Mouse (Mus musculus) adrenal gland, adult 8-10 months (tissue): ENCODE data around the gene Sergef. TPM values are rescaled to one million over a fixed set of nuclear protein-coding genes. Genes with fewer than 3 reads are reported as not detected.

ENCODE experiments used
- DNase-seq: peaks from one replicate; pipeline ENCODE4 v3.0.0; 2022
- total RNA-seq, 4 experiments: library from RNA; stranded (reverse); gene quantifications; 2 replicates each; pipeline ENCODE4 v1.2.4; 2022

Gene Sergef
- total RNA-seq, 4 experiments from 2014 or later: 29.2 to 47.3 (median 37.2) TPM

GRCm38 (mm10) chr7:46401371-46402180 lies 238.0 kb downstream of the Sergef start:
- no peak for DNase-seq

- DNase-seq: no peak
Observed at GRCm38 (mm10) chr7:46400346-46400745, 239.3 kb downstream of the Sergef start.

GRCm38 (mm10) chr7:46399676-46400075 lies 239.9 kb downstream of the Sergef start:
- DNase-seq: no peak

GRCm38 (mm10) chr7:46398612-46399011 lies 241.0 kb downstream of the Sergef start:
- DNase-seq: no peak

- no peak for DNase-seq
Observed at GRCm38 (mm10) chr7:46397732-46398333, 241.8 kb downstream of the Sergef start.

GRCm38 (mm10) chr7:46396928-46397731 lies 242.5 kb downstream of the Sergef start:
- DNase-seq: no peak

- DNase-seq: peak; percentile 61
Observed at GRCm38 (mm10) chr7:46396231-46396927, 243.2 kb downstream of the Sergef start, which contains the start of gene Kcnc1. Gene Kcnc1, plus strand, starts transcription at chr7:46396497.

GRCm38 (mm10) chr7:46395571-46395970 lies 244.0 kb downstream of the Sergef start:
- DNase-seq: no peak

GRCm38 (mm10) chr7:46394933-46395332 lies 244.7 kb downstream of the Sergef start:
- DNase-seq: no peak

GRCm38 (mm10) chr7:46393718-46394511 lies 245.7 kb downstream of the Sergef start:
- no peak for DNase-seq

Other genes with a start within 250 kb of the Sergef start
- under 1 TPM; 0.70 to 0.87 (median 0.77) TPM for gene Kcnc1, start 243.3 kb downstream of the Sergef start, total RNA-seq
- not detected for gene Tph1, start 32.7 kb upstream of the Sergef start, total RNA-seq
- 10 to 100 TPM in 2 of 4 experiments, 1 to 10 TPM in 2; 6.4 to 12.4 (median 10.2) TPM for gene Saal1, start 70.9 kb upstream of the Sergef start, total RNA-seq
- gene Saa3, start 75.9 kb upstream of the Sergef start, total RNA-seq: 1 to 10 TPM; 1.1 to 7.4 (median 4.6) TPM
- not detected for gene Saa4, start 92.8 kb upstream of the Sergef start, total RNA-seq
- gene Saa1, start 103.2 kb upstream of the Sergef start, total RNA-seq: not detected
- not detected for gene Saa2, start 112.0 kb upstream of the Sergef start, total RNA-seq
- 10 to 100 TPM; 26.4 to 40.6 (median 34.7) TPM for gene Hps5, start 156.3 kb upstream of the Sergef start, total RNA-seq
- gene Gtf2h1, start 156.3 kb upstream of the Sergef start, total RNA-seq: 10 to 100 TPM; 32.0 to 41.3 (median 39.0) TPM
- 100 to 1,000 TPM; 146 to 275 (median 231) TPM for gene Ldha, start 201.7 kb upstream of the Sergef start, total RNA-seq
- gene Ldhc, start 221.4 kb upstream of the Sergef start, total RNA-seq: not detected